Mouse (Mus musculus): ENCODE measurements around the gene Spsb2. TPM values are rescaled to one million over a fixed set of nuclear protein-coding genes. Genes with fewer than 3 reads are reported as not detected.

Spsb2 gene
- polyA plus RNA-seq, 1 experiment from 2014 or later, result 18.9 TPM

GRCm38 (mm10) chr6:124811403-124811665 is 2.9 kb downstream of the Spsb2 start:
- H3K27me3 ChIP-seq (ENCODE audit: control insufficient read depth, insufficient read depth, low read length), result no peaks in the 10 kb centered on the region
- no peaks in the 10 kb centered on the region for H3K9me3 ChIP-seq (ENCODE audit: control insufficient read depth, low read length)
- WGBS, result 65% methylated on average over 4 of the region's 4 CpGs
- peaks cover 6% of the 10 kb centered on the region for H3K4me1 ChIP-seq (replicated peaks; ENCODE audit: control insufficient read depth, insufficient read depth)
- no peak overlapping the region for H3K4me2 ChIP-seq (replicated peaks; ENCODE audit: low read depth)
- no peak overlapping the region for H3K4me3 ChIP-seq (ENCODE audit: low read depth, low read length)
- no peak for DNase-seq (ENCODE audit: low spot score)
- no peak for ATAC-seq (ENCODE audit: low FRiP score, low TSS enrichment)
- no peak overlapping the region for H3K9ac ChIP-seq (ENCODE audit: low read length)
- peaks cover 16% of the 10 kb centered on the region for H3K36me3 ChIP-seq (ENCODE audit: control insufficient read depth, insufficient read depth, low read length)
- peak overlapping the region; percentile 24; the same call in 1 of the 2 replicates for H3K27ac ChIP-seq (replicated peaks)
- TF ChIP-seq EP300 (optimal IDR thresholded peaks at IDR 0.05), result no peak
- no peak for TF ChIP-seq CTCF (IDR thresholded peaks at IDR 0.05; ENCODE audit: low read depth)

- Histone ChIP-seq H3K4me3 (ENCODE audit: low read depth, low read length) (peak overlapping the region; percentile 59), H3K36me3 (ENCODE audit: control insufficient read depth, insufficient read depth, low read length) (peaks cover 19% of the 10 kb centered on the region), H3K4me2 (replicated peaks; ENCODE audit: low read depth) (peak overlapping the region; percentile 64), H3K4me1 (replicated peaks; ENCODE audit: control insufficient read depth, insufficient read depth) (peaks cover 6% of the 10 kb centered on the region), H3K9me3 (ENCODE audit: control insufficient read depth, low read length) (no peaks in the 10 kb centered on the region), H3K9ac (ENCODE audit: low read length) (peak overlapping the region; percentile 66; the same call in 1 of the 2 replicates), H3K27ac (replicated peaks) (peak overlapping the region; percentile 24; the same call in 1 of the 2 replicates), H3K27me3 (ENCODE audit: control insufficient read depth, insufficient read depth, low read length) (no peaks in the 10 kb centered on the region)
- DNase-seq (ENCODE audit: low spot score) (no peak), ATAC-seq (ENCODE audit: low FRiP score, low TSS enrichment) (no peak)
- 68% methylated on average over 24 of the region's 24 CpGs for WGBS
- no peak for TF ChIP-seq CTCF (IDR thresholded peaks at IDR 0.05; ENCODE audit: low read depth)
- no peak for TF ChIP-seq EP300 (optimal IDR thresholded peaks at IDR 0.05)
These were observed 3.5 kb downstream of the Spsb2 start for GRCm38 (mm10) chr6:124811701-124812560.

GRCm38 (mm10) chr6:124812848-124813247 is 4.4 kb downstream of the Spsb2 start:
- Histone ChIP-seq H3K27ac (replicated peaks) (peak overlapping the region; percentile 85), H3K9ac (ENCODE audit: low read length) (peak overlapping the region; percentile 66), H3K27me3 (ENCODE audit: control insufficient read depth, insufficient read depth, low read length) (no peaks in the 10 kb centered on the region), H3K4me1 (replicated peaks; ENCODE audit: control insufficient read depth, insufficient read depth) (peaks cover 6% of the 10 kb centered on the region), H3K9me3 (ENCODE audit: control insufficient read depth, low read length) (no peaks in the 10 kb centered on the region), H3K36me3 (ENCODE audit: control insufficient read depth, insufficient read depth, low read length) (peaks cover 27% of the 10 kb centered on the region), H3K4me3 (ENCODE audit: low read depth, low read length) (peak overlapping the region; percentile 59), H3K4me2 (replicated peaks; ENCODE audit: low read depth) (peak overlapping the region; percentile 64)
- WGBS, result 8% methylated on average over 9 of the region's 9 CpGs
- TF ChIP-seq CTCF (IDR thresholded peaks at IDR 0.05; ENCODE audit: low read depth), result no peak
- TF ChIP-seq EP300 (optimal IDR thresholded peaks at IDR 0.05), result no peak
- ATAC-seq (ENCODE audit: low FRiP score, low TSS enrichment) (no peak), DNase-seq (ENCODE audit: low spot score) (no peak)

GRCm38 (mm10) chr6:124813496-124813895 is 5.0 kb downstream of the Spsb2 start:
- DNase-seq (ENCODE audit: low spot score) (peak; percentile 76), ATAC-seq (ENCODE audit: low FRiP score, low TSS enrichment) (peak; percentile 47)
- no peaks in the 10 kb centered on the region for H3K27me3 ChIP-seq (ENCODE audit: control insufficient read depth, insufficient read depth, low read length)
- H3K27ac ChIP-seq (replicated peaks), result peak overlapping the region; percentile 85
- WGBS, result 1% methylated on average over 18 of the region's 18 CpGs
- peaks cover 4% of the 10 kb centered on the region for H3K4me1 ChIP-seq (replicated peaks; ENCODE audit: control insufficient read depth, insufficient read depth)
- TF ChIP-seq EP300 (optimal IDR thresholded peaks at IDR 0.05) (no peak), CTCF (IDR thresholded peaks at IDR 0.05; ENCODE audit: low read depth) (no peak)
- no peaks in the 10 kb centered on the region for H3K9me3 ChIP-seq (ENCODE audit: control insufficient read depth, low read length)
- peak overlapping the region; percentile 64 for H3K4me2 ChIP-seq (replicated peaks; ENCODE audit: low read depth)
- peak overlapping the region; percentile 59 for H3K4me3 ChIP-seq (ENCODE audit: low read depth, low read length)
- peaks cover 31% of the 10 kb centered on the region for H3K36me3 ChIP-seq (ENCODE audit: control insufficient read depth, insufficient read depth, low read length)
- H3K9ac ChIP-seq (ENCODE audit: low read length), result peak overlapping the region; percentile 66

GRCm38 (mm10) chr6:124813933-124814332 is 5.5 kb downstream of the Spsb2 start, which contains the start of gene Tpi1:
Gene Tpi1 (minus strand): TSS chr6:124814296.
- Histone ChIP-seq H3K27me3 (ENCODE audit: control insufficient read depth, insufficient read depth, low read length) (no peaks in the 10 kb centered on the region), H3K4me2 (replicated peaks; ENCODE audit: low read depth) (peak within 1 kb of the TSS; percentile 64), H3K36me3 (ENCODE audit: control insufficient read depth, insufficient read depth, low read length) (peaks cover 31% of the 10 kb centered on the region), H3K4me3 (ENCODE audit: low read depth, low read length) (peak within 1 kb of the TSS; percentile 59), H3K9ac (ENCODE audit: low read length) (peak within 1 kb of the TSS; percentile 66), H3K9me3 (ENCODE audit: control insufficient read depth, low read length) (no peaks in the 10 kb centered on the region), H3K4me1 (replicated peaks; ENCODE audit: control insufficient read depth, insufficient read depth) (peaks cover 4% of the 10 kb centered on the region), H3K27ac (replicated peaks) (peak within 1 kb of the TSS; percentile 85)
- peak; percentile 94 for DNase-seq (ENCODE audit: low spot score)
- WGBS, result under 1% methylated on average over 22 of the region's 22 CpGs
- ATAC-seq (ENCODE audit: low FRiP score, low TSS enrichment), result peak; percentile 90
- TF ChIP-seq CTCF (IDR thresholded peaks at IDR 0.05; ENCODE audit: low read depth), result peak; percentile 21; the same call in 1 of the 2 replicates
- TF ChIP-seq EP300 (optimal IDR thresholded peaks at IDR 0.05), result no peak

- TF ChIP-seq EP300 (optimal IDR thresholded peaks at IDR 0.05), result no peak
- no peak for TF ChIP-seq CTCF (IDR thresholded peaks at IDR 0.05; ENCODE audit: low read depth)
- peak overlapping the region; percentile 64 for H3K4me2 ChIP-seq (replicated peaks; ENCODE audit: low read depth)
- H3K4me3 ChIP-seq (ENCODE audit: low read depth, low read length), result peak overlapping the region; percentile 59
- H3K9ac ChIP-seq (ENCODE audit: low read length), result peak overlapping the region; percentile 66; the same call in 1 of the 2 replicates
- H3K4me1 ChIP-seq (replicated peaks; ENCODE audit: control insufficient read depth, insufficient read depth), result peaks cover 4% of the 10 kb centered on the region
- ATAC-seq (ENCODE audit: low FRiP score, low TSS enrichment), result peak; percentile 16; the same call in 1 of the 2 replicates
- no peaks in the 10 kb centered on the region for H3K27me3 ChIP-seq (ENCODE audit: control insufficient read depth, insufficient read depth, low read length)
- H3K36me3 ChIP-seq (ENCODE audit: control insufficient read depth, insufficient read depth, low read length), result peaks cover 33% of the 10 kb centered on the region
- H3K27ac ChIP-seq (replicated peaks), result no peak overlapping the region
- H3K9me3 ChIP-seq (ENCODE audit: control insufficient read depth, low read length), result no peaks in the 10 kb centered on the region
- no peak for DNase-seq (ENCODE audit: low spot score)
- 30% methylated on average over 8 of the region's 8 CpGs for WGBS
These were observed 6.0 kb downstream of the Spsb2 start for GRCm38 (mm10) chr6:124814448-124814847.
